Mouse (Mus musculus) lung, embryonic 16.5 days (tissue): ENCODE results near the gene Cda. TPM values are rescaled to one million over a fixed set of nuclear protein-coding genes. Genes with fewer than 3 reads are reported as not detected.
A peak's percentile ranks its signal among the peaks of the same experiment; 100 is the strongest.

Source experiments
- ATAC-seq: fragments of 200-750 bp; cut with Nextera tagmentation; 2 replicates; pipeline ENCODE4 v1.8.0; 2017; ENCODE audit warnings: low read depth, mild to moderate bottlenecking, moderate library complexity
- H3K27ac ChIP-seq: fragments of 300-500 bp; sonication (generic); 2 replicates; pipeline ENCODE4 v1.5.1; 2014; ENCODE audit warnings: mild to moderate bottlenecking, control low read depth, low read length
- H3K27me3 ChIP-seq: fragments of 300-500 bp; sonication (generic); 2 replicates; pipeline ENCODE4 v1.6.1; 2014; ENCODE audit warnings: low read depth, low read length, mixed read lengths; ENCODE audit not compliant: control insufficient read depth, insufficient read depth
- H3K36me3 ChIP-seq: fragments of 300-500 bp; sonication (generic); 2 replicates; pipeline ENCODE4 v1.6.1; 2014; ENCODE audit warnings: low read length; ENCODE audit not compliant: control insufficient read depth, insufficient read depth
- H3K4me1 ChIP-seq: fragments of 300-500 bp; sonication (generic); replicated peaks from 2 replicates; pipeline ENCODE4 v1.6.1; 2014; ENCODE audit warnings: low read length, mixed read lengths; ENCODE audit not compliant: control insufficient read depth, insufficient read depth
- H3K4me2 ChIP-seq: fragments of 300-500 bp; sonication (generic); 2 replicates; pipeline ENCODE4 v1.6.1; 2014; ENCODE audit warnings: low read depth, low read length, control low read depth
- H3K4me3 ChIP-seq: fragments of 300-500 bp; sonication (generic); 2 replicates; pipeline ENCODE4 v1.5.1; 2014; ENCODE audit warnings: mild to moderate bottlenecking, low read length, control low read depth
- H3K9ac ChIP-seq: fragments of 300-500 bp; sonication (generic); 2 replicates; pipeline ENCODE4 v1.6.1; 2014; ENCODE audit warnings: low read length, control low read depth
- H3K9me3 ChIP-seq: fragments of 300-500 bp; sonication (generic); 2 replicates; pipeline ENCODE4 v1.6.1; 2016; ENCODE audit warnings: low read length; ENCODE audit not compliant: control insufficient read depth
- WGBS: fragments of 180-500 bp; shearing (Covaris S2); extraction: QIAGEN DNeasy Blood & Tissue Kit; methylation state at CpG from one replicate; pipeline ENCODE4 v1.1.7; 2014; 5-methylcytosine and 5-hydroxymethylcytosine counted together
- polyA plus RNA-seq: library from polyadenylated mRNA; unstranded; fragments of >200 nt; fragmentation: Nextera tagmentation; extraction: Ambion mirVana; gene quantifications from 2 replicates; pipeline ENCODE4 v1.2.1, GENCODE M21; 2015

Gene Cda
- polyA plus RNA-seq, 1 experiment from 2014 or later: 22.8 TPM

DNA sequence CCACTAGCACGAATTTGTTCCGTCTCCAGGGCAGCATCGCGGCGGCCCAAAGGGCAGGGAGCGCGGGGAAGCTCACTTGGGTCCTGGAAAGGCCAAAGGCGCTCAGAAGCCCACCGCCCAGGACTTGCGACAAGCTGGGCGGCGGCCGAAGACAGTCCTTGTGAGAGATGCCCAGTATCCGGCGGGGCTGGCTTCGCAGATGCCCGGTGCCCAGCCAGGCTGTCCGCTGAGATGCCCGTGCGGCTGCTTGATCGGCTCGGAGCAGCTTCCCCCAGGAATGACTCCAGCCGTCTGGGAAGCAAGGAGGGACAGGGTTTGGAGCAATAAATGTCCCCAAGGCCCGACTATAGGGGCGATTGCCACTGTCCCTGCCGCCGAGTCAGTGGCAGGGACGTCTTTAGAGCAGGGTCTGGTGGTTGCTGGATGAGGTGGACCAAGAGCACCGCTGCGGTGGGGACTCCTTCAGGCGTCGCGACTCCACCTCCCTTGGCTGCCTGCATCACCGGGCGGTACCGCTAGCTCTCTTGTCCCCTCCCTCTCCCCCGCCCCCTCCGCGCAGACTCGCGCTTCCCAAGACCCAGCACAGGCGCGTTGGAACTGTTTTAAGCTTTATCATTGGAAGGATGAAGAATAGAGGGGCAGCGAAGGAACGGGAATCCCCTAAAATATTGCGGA lies 28.3 kb upstream of the Cda start, which contains the start of gene Fam43b:
Gene Fam43b (minus strand): TSS at position 558 of the 675 bp plus-strand sequence.
- Histone ChIP-seq H3K27ac (no peak within 1 kb of the TSS), H3K9me3 (no peaks in the 10 kb centered on the region), H3K4me3 (peak within 1 kb of the TSS; percentile 40), H3K4me2 (peak within 1 kb of the TSS; percentile 52), H3K4me1 (peaks cover 16% of the 10 kb centered on the region), H3K36me3 (no peaks in the 10 kb centered on the region), H3K27me3 (peaks cover 58% of the 10 kb centered on the region), H3K9ac (no peak within 1 kb of the TSS)
- under 1% methylated on average over 46 of the region's 46 CpGs for WGBS
- ATAC-seq: peak; percentile 51; the same call in 1 of the 2 replicates

DNA sequence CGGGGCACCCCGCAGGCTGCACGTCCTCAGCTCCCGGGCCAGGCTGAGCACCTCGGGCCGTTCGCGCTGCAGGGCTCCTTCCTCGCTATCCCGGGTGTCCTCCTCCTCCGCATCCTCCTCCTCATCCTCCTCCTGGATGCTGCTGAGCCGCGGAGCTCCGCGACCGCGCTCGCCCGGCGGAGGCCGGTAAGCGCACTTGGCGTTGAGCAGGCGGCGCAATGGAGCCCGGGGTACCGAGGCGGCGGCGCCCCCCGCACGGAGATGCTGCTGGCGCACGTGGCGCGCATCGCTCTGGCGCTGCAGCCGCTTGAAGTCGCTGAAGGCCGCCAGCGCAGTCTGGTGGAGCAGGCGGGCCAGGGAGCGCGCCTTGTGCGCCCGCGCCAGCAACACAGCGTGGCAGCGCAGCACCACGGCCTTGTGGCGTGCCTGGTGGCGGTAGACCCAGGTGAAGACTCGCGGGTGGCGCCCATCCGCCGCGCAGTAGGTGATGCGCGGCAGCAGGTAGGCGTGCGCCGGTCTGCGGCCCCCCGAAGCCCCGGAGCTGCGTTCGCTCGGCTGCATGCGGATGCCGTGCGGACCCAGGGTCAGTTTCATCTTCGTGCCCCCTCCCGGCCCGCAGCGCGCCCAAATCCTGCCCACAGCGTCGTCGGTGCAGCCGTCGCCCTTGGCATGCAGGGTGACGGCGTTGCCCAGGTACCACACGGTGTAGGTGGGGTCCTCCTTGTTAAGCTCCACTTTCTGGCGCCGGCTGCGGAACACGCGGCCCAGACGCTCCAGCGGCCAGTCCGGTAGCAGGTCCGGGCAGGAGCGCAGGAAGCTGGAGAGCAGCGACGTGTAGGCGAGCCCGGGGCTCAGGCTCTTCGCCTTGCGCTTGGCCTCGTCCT lies 27.5 kb upstream of the Cda start:
- Histone ChIP-seq H3K4me2 (peak overlapping the region; percentile 52), H3K4me3 (peak overlapping the region; percentile 40), H3K4me1 (peaks cover 16% of the 10 kb centered on the region), H3K9ac (no peak overlapping the region), H3K36me3 (no peaks in the 10 kb centered on the region), H3K27ac (no peak overlapping the region), H3K27me3 (peaks cover 58% of the 10 kb centered on the region), H3K9me3 (no peaks in the 10 kb centered on the region)
- under 1% methylated on average over 90 of the region's 103 CpGs for WGBS
- ATAC-seq: no peak

DNA sequence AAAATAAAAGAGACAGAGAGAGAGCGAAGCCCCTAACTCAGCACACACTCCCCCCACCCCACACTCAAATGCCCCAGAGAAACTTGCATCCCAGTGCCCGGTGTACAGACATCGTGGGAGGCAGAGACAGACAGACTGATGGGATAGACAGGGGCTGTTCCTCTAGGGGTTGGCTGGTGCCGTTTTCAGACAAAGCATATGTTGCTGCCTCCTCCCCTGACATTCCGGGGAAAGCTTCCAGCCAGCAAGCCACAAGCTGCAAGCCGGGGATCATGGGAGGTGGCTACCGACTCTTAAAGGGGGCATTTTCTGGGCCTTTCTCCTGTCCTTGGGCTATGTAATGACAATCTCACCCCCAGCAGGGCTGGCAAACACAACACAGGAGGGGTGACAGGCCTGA lies 25.9 kb upstream of the Cda start:
- H3K4me3 ChIP-seq: no peak overlapping the region
- no peak for ATAC-seq
- no peaks in the 10 kb centered on the region for H3K36me3 ChIP-seq
- H3K9ac ChIP-seq: no peak overlapping the region
- peaks cover 16% of the 10 kb centered on the region for H3K4me1 ChIP-seq
- peaks cover 58% of the 10 kb centered on the region for H3K27me3 ChIP-seq
- no peaks in the 10 kb centered on the region for H3K9me3 ChIP-seq
- no peak overlapping the region for H3K4me2 ChIP-seq
- no peak overlapping the region for H3K27ac ChIP-seq
- 50% methylated on average over 7 of the region's 7 CpGs for WGBS

DNA sequence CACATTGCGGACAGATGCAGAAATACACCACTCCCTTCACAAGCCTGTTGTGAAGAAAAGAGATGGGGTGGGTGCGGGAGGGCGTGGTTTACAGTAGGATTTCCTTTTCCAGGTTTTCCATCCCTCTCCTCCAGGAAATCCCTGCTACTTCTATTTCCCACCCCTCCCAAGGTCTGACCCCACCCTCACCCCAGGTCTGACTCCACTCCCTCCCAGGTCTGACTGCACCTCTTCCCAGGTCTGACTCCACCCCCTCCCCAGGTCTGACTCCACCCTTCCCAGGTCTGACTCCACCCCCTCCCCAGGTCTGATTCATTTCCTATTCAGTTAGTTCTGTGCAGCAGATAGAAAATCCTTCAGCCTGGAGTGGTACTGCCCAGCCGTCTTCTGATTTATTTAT lies 16.0 kb upstream of the Cda start:
- Histone ChIP-seq H3K9me3 (no peaks in the 10 kb centered on the region), H3K27me3 (peaks cover 3% of the 10 kb centered on the region; the same call in 1 of the 2 replicates), H3K4me2 (no peak overlapping the region), H3K36me3 (no peaks in the 10 kb centered on the region), H3K4me3 (no peak overlapping the region), H3K27ac (no peak overlapping the region), H3K9ac (no peak overlapping the region), H3K4me1 (no peaks in the 10 kb centered on the region)
- ATAC-seq: no peak
- 50% methylated on average over 4 of the region's 4 CpGs for WGBS

DNA sequence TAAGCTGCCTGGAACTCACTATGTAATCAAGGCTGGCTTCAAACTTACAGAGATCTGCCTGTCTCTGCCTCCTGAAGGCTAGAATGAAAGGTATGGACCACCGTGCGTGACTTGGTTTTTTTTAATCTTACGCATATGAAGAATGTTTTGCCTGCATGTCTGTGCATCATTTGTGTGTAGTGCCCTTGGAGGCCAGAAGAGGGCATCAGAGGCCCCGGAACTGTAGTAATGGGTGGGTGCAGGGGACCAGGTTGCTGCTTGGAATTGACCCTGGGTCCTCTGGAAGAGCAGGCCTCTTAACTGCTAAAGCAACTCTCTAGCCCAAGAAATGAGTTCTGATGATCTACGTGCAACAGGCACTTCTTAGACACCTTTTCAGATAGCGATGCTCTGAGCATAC lies 14.7 kb upstream of the Cda start:
- ATAC-seq: no peak
- Histone ChIP-seq H3K9me3 (no peaks in the 10 kb centered on the region), H3K27me3 (peaks cover 3% of the 10 kb centered on the region; the same call in 1 of the 2 replicates), H3K9ac (no peak overlapping the region), H3K27ac (no peak overlapping the region), H3K4me1 (no peaks in the 10 kb centered on the region), H3K36me3 (no peaks in the 10 kb centered on the region), H3K4me2 (no peak overlapping the region), H3K4me3 (no peak overlapping the region)
- WGBS: 63% methylated on average over 6 of the region's 6 CpGs

DNA sequence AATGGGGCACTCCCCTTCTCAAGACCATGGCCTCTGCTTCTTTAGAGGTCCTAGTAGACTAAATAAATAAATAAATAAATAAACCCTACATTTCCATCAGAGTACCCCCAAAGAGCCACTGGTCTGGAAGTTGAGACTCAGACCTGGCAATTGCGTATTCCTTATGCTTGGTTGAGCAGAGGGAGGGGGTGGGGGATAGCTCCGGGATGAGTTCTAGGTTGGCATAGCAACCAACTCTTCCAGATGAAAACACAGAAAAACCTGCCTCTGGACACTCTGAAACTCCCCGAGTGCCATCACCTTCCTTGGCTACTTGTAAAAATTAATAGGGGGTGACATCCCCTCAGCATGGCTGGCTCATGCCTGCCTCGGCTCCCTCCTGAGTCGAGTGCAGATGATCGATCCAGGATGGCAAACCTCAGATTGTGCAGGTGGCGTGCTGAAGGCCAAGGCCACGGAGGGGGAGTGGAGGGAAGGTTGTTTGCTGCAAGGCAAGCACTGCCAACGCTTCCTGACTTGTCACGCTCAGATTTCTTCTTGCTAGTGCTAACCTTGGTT lies 12.4 kb upstream of the Cda start:
- ATAC-seq: no peak
- no peak overlapping the region for H3K4me2 ChIP-seq
- H3K9me3 ChIP-seq: no peaks in the 10 kb centered on the region
- H3K36me3 ChIP-seq: no peaks in the 10 kb centered on the region
- H3K27me3 ChIP-seq: peaks cover 3% of the 10 kb centered on the region; the same call in 1 of the 2 replicates
- H3K9ac ChIP-seq: no peak overlapping the region
- H3K4me3 ChIP-seq: no peak overlapping the region
- no peak overlapping the region for H3K27ac ChIP-seq
- no peaks in the 10 kb centered on the region for H3K4me1 ChIP-seq
- WGBS: 54% methylated on average over 10 of the region's 10 CpGs

DNA sequence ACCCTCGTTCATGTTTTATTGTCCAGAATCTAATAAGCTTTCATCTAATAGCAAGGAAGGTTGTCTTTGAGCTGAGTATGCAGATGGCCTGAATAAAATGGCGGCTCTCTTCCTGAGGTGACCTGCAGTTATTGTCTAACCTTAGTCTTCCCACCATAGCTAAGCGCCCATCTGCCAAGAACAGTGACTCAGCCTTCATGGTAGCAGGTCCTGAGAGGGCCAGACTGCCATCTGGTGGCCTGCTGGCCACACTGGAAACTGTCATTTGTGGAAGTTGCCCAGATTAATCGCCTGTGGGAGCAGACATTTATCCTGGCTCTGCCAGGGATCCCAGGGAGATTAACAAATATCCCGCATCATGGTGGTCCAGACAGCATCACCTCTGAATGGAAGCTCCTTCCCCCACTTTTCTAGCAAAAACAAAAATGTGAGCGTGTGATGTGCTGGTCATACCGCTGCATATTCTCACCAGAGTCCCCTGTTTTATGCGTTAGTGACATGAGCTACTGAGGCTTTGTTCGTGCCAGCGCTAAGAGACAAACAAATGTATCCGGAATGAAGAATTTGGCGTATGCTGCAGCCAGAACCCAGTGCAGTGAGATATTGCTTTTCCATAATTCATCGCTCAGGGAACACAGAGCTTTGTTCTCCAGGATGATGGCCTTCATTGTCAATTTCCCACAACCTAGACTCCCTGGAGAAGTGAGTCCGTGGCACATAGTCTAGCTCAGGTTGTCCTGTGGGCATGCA lies 11.5 kb upstream of the Cda start:
- WGBS: 42% methylated on average over 14 of the region's 14 CpGs
- H3K36me3 ChIP-seq: no peaks in the 10 kb centered on the region
- no peak overlapping the region for H3K27ac ChIP-seq
- H3K4me1 ChIP-seq: no peaks in the 10 kb centered on the region
- H3K4me2 ChIP-seq: no peak overlapping the region
- H3K9me3 ChIP-seq: no peaks in the 10 kb centered on the region
- no peak overlapping the region for H3K4me3 ChIP-seq
- ATAC-seq: peak; percentile 70; the same call in 1 of the 2 replicates
- peaks cover 3% of the 10 kb centered on the region; the same call in 1 of the 2 replicates for H3K27me3 ChIP-seq
- H3K9ac ChIP-seq: no peak overlapping the region

DNA sequence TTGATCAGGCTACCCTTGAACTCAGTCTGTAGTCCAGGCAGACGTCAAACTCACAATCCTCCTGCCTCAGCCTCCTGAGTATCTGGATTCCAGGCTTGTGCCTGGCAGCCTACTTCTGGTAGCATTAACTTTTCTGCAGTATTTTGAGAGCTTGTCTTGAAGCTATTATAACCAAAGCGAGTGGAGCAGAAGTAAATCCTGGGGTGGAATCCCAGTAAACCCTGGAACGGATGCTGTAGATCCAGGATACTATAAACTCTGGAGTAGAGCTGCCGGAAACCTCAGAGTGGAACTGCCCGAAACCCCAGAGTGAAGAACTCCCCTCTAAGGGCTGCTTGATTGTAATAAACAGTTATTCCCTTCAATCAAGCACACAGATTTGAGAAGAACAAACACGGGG lies 9.7 kb upstream of the Cda start:
- Histone ChIP-seq H3K9me3 (no peaks in the 10 kb centered on the region), H3K36me3 (no peaks in the 10 kb centered on the region), H3K4me1 (no peaks in the 10 kb centered on the region), H3K4me3 (no peak overlapping the region), H3K27ac (no peak overlapping the region), H3K9ac (no peak overlapping the region), H3K4me2 (no peak overlapping the region), H3K27me3 (peaks cover 3% of the 10 kb centered on the region; the same call in 1 of the 2 replicates)
- ATAC-seq: no peak
- WGBS: 42% methylated on average over 6 of the region's 6 CpGs
